Mouse (Mus musculus): ENCODE data around the gene Zfp583.

- TF ChIP-seq CTCF (IDR thresholded peaks at IDR 0.05; ENCODE audit: low read depth) (no peak), EP300 (optimal IDR thresholded peaks at IDR 0.05) (no peak)
These were observed 38.4 kb upstream of the Zfp583 start for GRCm38 (mm10) chr7:6369460-6369859.
